Mouse (Mus musculus): ENCODE measurements around the gene Nyx. TPM values are rescaled to one million over a fixed set of nuclear protein-coding genes. Genes with fewer than 3 reads are reported as not detected.
A peak's percentile ranks its signal among the peaks of the same experiment; 100 is the strongest.
"Not testable (repeated sequence)": the region's sequence is repeated elsewhere in the genome, so short reads cannot be mapped to it uniquely, and the experiment has no call there.

Gene Nyx
- total and polyA plus RNA-seq, 3 experiments: 0.11 to 0.31 TPM; not detected in 1

- H3K79me2 ChIP-seq (ENCODE audit: control insufficient read depth, insufficient read depth, low read length, poor library complexity): no peaks in the 10 kb centered on the region
- no peaks in the 10 kb centered on the region for H3K27me3 ChIP-seq (ENCODE audit: control insufficient read depth in 1 of 2, insufficient read depth in 2 of 2, low read length in 2 of 2)
- H3K4me3 ChIP-seq (ENCODE audit: control insufficient read depth in 1 of 2, insufficient read depth in 1 of 2, low read depth in 2 of 2, low read length in 2 of 2): no peak overlapping the region
- H3K9ac ChIP-seq (ENCODE audit: control insufficient read depth, low read depth, low read length, poor library complexity, severe bottlenecking): no peak overlapping the region
- no peaks in the 10 kb centered on the region for H3K36me3 ChIP-seq (ENCODE audit: control insufficient read depth in 1 of 2, insufficient read depth in 2 of 2, low read length in 2 of 2)
- H3K9me3 ChIP-seq (replicated peaks; ENCODE audit: insufficient read depth, low read length): no peaks in the 10 kb centered on the region
- no peaks in the 10 kb centered on the region for H3K4me1 ChIP-seq (ENCODE audit: control insufficient read depth in 1 of 2, insufficient read depth in 2 of 2, low read length in 2 of 2)
- TF ChIP-seq GABPA (IDR thresholded peaks at IDR 0.05; ENCODE audit: low read depth, low read length) (no peak), USF2 (IDR thresholded peaks at IDR 0.05; ENCODE audit: borderline replicate concordance in 1 of 2, insufficient read depth in 1 of 2, low read depth in 1 of 2, low read length in 2 of 2) (no peak), ZNF384 (IDR thresholded peaks at IDR 0.05; ENCODE audit: low read depth, low read length) (no peak), MAZ (IDR thresholded peaks at IDR 0.05; ENCODE audit: low read depth, low read length) (no peak), TCF12 (IDR thresholded peaks at IDR 0.05; ENCODE audit: low read depth, low read length) (no peak), E2F4 (IDR thresholded peaks at IDR 0.05; ENCODE audit: borderline replicate concordance, low read depth, low read length) (no peak), CHD1 (IDR thresholded peaks at IDR 0.05; ENCODE audit: low read depth, low read length) (no peak), NELFE (IDR thresholded peaks at IDR 0.05; ENCODE audit: low read depth, low read length) (no peak), BHLHE40 (IDR thresholded peaks at IDR 0.05; ENCODE audit: borderline replicate concordance, low read depth, low read length) (no peak), MYB (IDR thresholded peaks at IDR 0.05; ENCODE audit: low read depth, low read length) (no peak), RAD21 (IDR thresholded peaks at IDR 0.05; ENCODE audit: low read depth, low read length) (no peak), SIN3A (IDR thresholded peaks at IDR 0.05; ENCODE audit: low read length) (no peak), ELF1 (IDR thresholded peaks at IDR 0.05; ENCODE audit: low read depth, low read length) (no peak), CTCF (IDR thresholded peaks at IDR 0.05 in 2 of 3, conservative IDR thresholded peaks at IDR 0.05 in 1 of 3; ENCODE audit: control insufficient read depth in 1 of 3, insufficient read depth in 1 of 3, low read depth in 2 of 3, low read length in 3 of 3, poor library complexity in 1 of 3, severe bottlenecking in 1 of 3) (no peak), MXI1 (IDR thresholded peaks at IDR 0.05; ENCODE audit: low read depth, low read length) (no peak), SMC3 (IDR thresholded peaks at IDR 0.05; ENCODE audit: low read depth, low read length) (no peak), NRF1 (IDR thresholded peaks at IDR 0.05; ENCODE audit: insufficient read depth, low read depth, low read length, poor library complexity, severe bottlenecking) (no peak), MAFK (IDR thresholded peaks at IDR 0.05; ENCODE audit: borderline replicate concordance, low read depth, low read length) (no peak)
- no peak for DNase-seq (ENCODE audit: low read depth, low spot score)
- no peak overlapping the region for H3K27ac ChIP-seq (ENCODE audit: control insufficient read depth, low read depth, low read length)
Measured at GRCm38 (mm10) chrX:13431421-13431820, 34.5 kb upstream of the Nyx start.

GRCm38 (mm10) chrX:13436042-13436441, 29.9 kb upstream of the Nyx start:
- not testable (repeated sequence) for H3K4me3 ChIP-seq (ENCODE audit: control insufficient read depth in 1 of 2, insufficient read depth in 1 of 2, low read depth in 2 of 2, low read length in 2 of 2); H3K79me2 ChIP-seq (ENCODE audit: control insufficient read depth, insufficient read depth, low read length, poor library complexity); H3K9me3 ChIP-seq (replicated peaks; ENCODE audit: insufficient read depth, low read length); H3K36me3 ChIP-seq (ENCODE audit: control insufficient read depth in 1 of 2, insufficient read depth in 2 of 2, low read length in 2 of 2); H3K27me3 ChIP-seq (ENCODE audit: control insufficient read depth in 1 of 2, insufficient read depth in 2 of 2, low read length in 2 of 2); H3K4me1 ChIP-seq (ENCODE audit: control insufficient read depth in 1 of 2, insufficient read depth in 2 of 2, low read length in 2 of 2); DNase-seq (ENCODE audit: low read depth, low spot score); H3K27ac ChIP-seq (ENCODE audit: control insufficient read depth, low read depth, low read length); H3K9ac ChIP-seq (ENCODE audit: control insufficient read depth, low read depth, low read length, poor library complexity, severe bottlenecking)

- peak; percentile 58 for DNase-seq (ENCODE audit: low read depth, low spot score)
- peak overlapping the region; percentile 43; the same call in 1 of the 2 replicates for H3K27ac ChIP-seq (ENCODE audit: control insufficient read depth, low read depth, low read length)
- not testable (repeated sequence) for H3K27me3 ChIP-seq (ENCODE audit: control insufficient read depth in 1 of 2, insufficient read depth in 2 of 2, low read length in 2 of 2); H3K79me2 ChIP-seq (ENCODE audit: control insufficient read depth, insufficient read depth, low read length, poor library complexity); H3K9ac ChIP-seq (ENCODE audit: control insufficient read depth, low read depth, low read length, poor library complexity, severe bottlenecking); H3K9me3 ChIP-seq (replicated peaks; ENCODE audit: insufficient read depth, low read length); H3K4me3 ChIP-seq (ENCODE audit: control insufficient read depth in 1 of 2, insufficient read depth in 1 of 2, low read depth in 2 of 2, low read length in 2 of 2)
- peaks cover 0 to 12% of the 10 kb centered on the region in 2 experiments; a peak in 2 of 4 replicates for H3K36me3 ChIP-seq (ENCODE audit: control insufficient read depth in 1 of 2, insufficient read depth in 2 of 2, low read length in 2 of 2)
- H3K4me1 ChIP-seq (ENCODE audit: control insufficient read depth in 1 of 2, insufficient read depth in 2 of 2, low read length in 2 of 2): peaks cover 4 to 14% of the 10 kb centered on the region in 2 experiments; a peak in 3 of 4 replicates
Measured at GRCm38 (mm10) chrX:13456544-13456943, 9.4 kb upstream of the Nyx start.
